Mouse (Mus musculus) liver, adult 2 months (tissue): ENCODE data around the gene Sfxn5.

Source experiments
- CTCF ChIP-seq: fragments of 200-500 bp; IDR thresholded peaks from 2 replicates; pipeline ENCODE4 v1.5.1; 2011; ENCODE audit warnings: low read depth, low read length, control low read depth
- POLR2A ChIP-seq: fragments of 200-500 bp; IDR thresholded peaks from 2 replicates; pipeline ENCODE4 v1.6.1; 2011; ENCODE audit warnings: low read length, control low read depth; ENCODE audit not compliant: insufficient read depth; ENCODE audit errors: extremely low read depth

- no peak for TF ChIP-seq CTCF
- no peak for TF ChIP-seq POLR2A
Measured at GRCm38 (mm10) chr6:85250811-85251241, 82.4 kb downstream of the Sfxn5 start.
